Mouse (Mus musculus) liver, adult 2 months (tissue): ENCODE measurements at regions not wholly inside any gene's neighbourhood (a gene's known extent, or its start where the extent isn't known, plus 50 kb on each side); places are given as distances from the start of the nearest gene placed in this dataset.

Experiments used
- DNase-seq: peaks from one replicate; pipeline ENCODE4 v3.0.0-alpha.2; 2011; ENCODE audit warnings: low read depth, low spot score; ENCODE audit errors: extremely low read depth
- H3K27ac ChIP-seq: fragments of 200-500 bp; replicated peaks from 2 replicates; pipeline ENCODE4 v1.5.1; 2012; ENCODE audit warnings: low read depth, mild to moderate bottlenecking, control low read depth, inconsistent platforms, low read length; ENCODE audit not compliant: insufficient read depth
- H3K27me3 ChIP-seq: fragments of 200-500 bp; 2 replicates; pipeline ENCODE4 v1.6.1; 2012; ENCODE audit warnings: mild to moderate bottlenecking, moderate library complexity, low read length, inconsistent platforms; ENCODE audit not compliant: control insufficient read depth, insufficient read depth
- H3K36me3 ChIP-seq: fragments of 200-500 bp; 2 replicates; pipeline ENCODE4 v1.6.1; 2012; ENCODE audit warnings: low read length, inconsistent platforms; ENCODE audit not compliant: control insufficient read depth, insufficient read depth
- H3K4me1 ChIP-seq: fragments of 200-500 bp; 2 replicates; pipeline ENCODE4 v1.6.1; 2011; ENCODE audit warnings: low read length; ENCODE audit not compliant: control insufficient read depth, insufficient read depth
- H3K4me3 ChIP-seq: fragments of 200-500 bp; 2 replicates; pipeline ENCODE4 v1.5.1; 2011; ENCODE audit warnings: low read depth, mild to moderate bottlenecking, control low read depth, low read length, moderate library complexity; ENCODE audit not compliant: insufficient read depth
- H3K79me2 ChIP-seq: fragments of 200-500 bp; 2 replicates; pipeline ENCODE4 v1.6.1; 2012; ENCODE audit warnings: inconsistent platforms, mild to moderate bottlenecking, low read length, moderate library complexity; ENCODE audit not compliant: control insufficient read depth, insufficient read depth
- H3K9ac ChIP-seq: fragments of 200-500 bp; 2 replicates; pipeline ENCODE4 v1.6.1; 2012; ENCODE audit warnings: low read depth, mild to moderate bottlenecking, control low read depth, inconsistent platforms, low read length
- CTCF ChIP-seq: fragments of 200-500 bp; IDR thresholded peaks from 2 replicates; pipeline ENCODE4 v1.5.1; 2011; ENCODE audit warnings: low read depth, low read length, control low read depth
- POLR2A ChIP-seq: fragments of 200-500 bp; IDR thresholded peaks from 2 replicates; pipeline ENCODE4 v1.6.1; 2011; ENCODE audit warnings: low read length, control low read depth; ENCODE audit not compliant: insufficient read depth; ENCODE audit errors: extremely low read depth
- WGBS: fragments of 180-500 bp; shearing (Covaris S2); methylation state at CpG from one replicate; pipeline ENCODE4 v1.1.7; 2018; 5-methylcytosine and 5-hydroxymethylcytosine counted together

DNA sequence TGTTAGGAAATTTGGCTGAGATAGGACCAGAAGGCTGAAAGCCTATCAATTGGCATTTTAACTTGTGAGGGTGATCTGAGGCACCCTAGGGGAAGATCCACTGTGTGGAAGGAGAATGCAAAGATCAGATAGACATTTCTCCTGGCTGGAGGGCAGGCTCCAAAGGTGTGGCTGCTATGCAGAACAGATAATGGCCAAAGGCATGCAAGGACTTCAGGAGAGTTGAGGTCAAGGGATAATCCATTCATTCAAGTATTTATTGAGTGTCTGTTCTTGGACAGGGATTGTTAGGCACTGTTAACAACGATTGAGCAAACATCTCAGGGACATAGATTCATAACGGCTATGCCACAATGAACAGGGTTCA, 58.2 kb upstream of the Tle4 start:
- H3K4me1 ChIP-seq = peaks cover 2% of the 10 kb centered on the region; the same call in 1 of the 2 replicates
- WGBS = 39% methylated on average over 2 of the region's 2 CpGs
- no peaks in the 10 kb centered on the region for H3K36me3 ChIP-seq
- H3K27ac ChIP-seq = no peak overlapping the region
- H3K79me2 ChIP-seq = no peaks in the 10 kb centered on the region
- DNase-seq = no peak
- TF ChIP-seq POLR2A (no peak), CTCF (no peak)
- H3K9ac ChIP-seq = no peak overlapping the region
- no peak overlapping the region for H3K4me3 ChIP-seq
- H3K27me3 ChIP-seq = no peaks in the 10 kb centered on the region

GRCm38 (mm10) chr19:14655302-14656021, 57.6 kb upstream of the Tle4 start:
- Histone ChIP-seq H3K9ac (no peak overlapping the region), H3K27ac (no peak overlapping the region)

More at GRCm38 (mm10) chr19:14655302-14656021, 57.6 kb upstream of the Tle4 start:
- Histone ChIP-seq H3K36me3 (no peaks in the 10 kb centered on the region), H3K4me1 (peaks cover 2% of the 10 kb centered on the region; the same call in 1 of the 2 replicates), H3K79me2 (no peaks in the 10 kb centered on the region), H3K4me3 (no peak overlapping the region), H3K27me3 (no peaks in the 10 kb centered on the region)
- 60% methylated on average over 5 of the region's 5 CpGs for WGBS
- TF ChIP-seq CTCF (no peak), POLR2A (no peak)
- DNase-seq = peak; percentile 51
